Mouse (Mus musculus): Measurements from ENCODE around the gene Bphl.

GRCm38 (mm10) chr13:34095542-34096435 is 58.4 kb downstream of the Bphl start:
- TF ChIP-seq GATA1 (IDR thresholded peaks at IDR 0.05; ENCODE audit: low read length): no peak
- TF ChIP-seq TAL1 (IDR thresholded peaks at IDR 0.05; ENCODE audit: low read length): no peak

Measured in erythroblast, embryonic 14.5 days (primary cell).